Mouse (Mus musculus) lung, embryonic 14.5 days (tissue): ENCODE measurements around the gene Rergl. TPM values are rescaled to one million over a fixed set of nuclear protein-coding genes. Genes with fewer than 3 reads are reported as not detected.

Experiments
- ATAC-seq: fragments of 200-750 bp; cut with Nextera tagmentation; 2 replicates; pipeline ENCODE4 v1.8.0; 2017; ENCODE audit warnings: mild to moderate bottlenecking, moderate TSS enrichment, moderate library complexity; ENCODE audit not compliant: insufficient read depth
- DNase-seq: peaks from one replicate; pipeline ENCODE4 v3.0.0-alpha.2; 2015
- H3K27ac ChIP-seq: fragments of 300-500 bp; sonication (generic); 2 replicates; pipeline ENCODE4 v1.5.1; 2014; ENCODE audit warnings: low read depth, mild to moderate bottlenecking, moderate library complexity
- H3K27me3 ChIP-seq: fragments of 300-500 bp; sonication (generic); 2 replicates; pipeline ENCODE4 v1.6.1; 2014; ENCODE audit warnings: low read length, control low read depth; ENCODE audit not compliant: insufficient read depth
- H3K36me3 ChIP-seq: fragments of 300-500 bp; sonication (generic); 2 replicates; pipeline ENCODE4 v1.6.1; 2014; ENCODE audit warnings: control low read depth; ENCODE audit not compliant: insufficient read depth
- H3K4me1 ChIP-seq: fragments of 300-500 bp; sonication (generic); 2 replicates; pipeline ENCODE4 v1.6.1; 2014; ENCODE audit warnings: antibody characterized with exemption, control low read depth; ENCODE audit not compliant: insufficient read depth
- H3K4me2 ChIP-seq: fragments of 300-500 bp; sonication (generic); 2 replicates; pipeline ENCODE4 v1.6.1; 2014; ENCODE audit warnings: mild to moderate bottlenecking
- H3K4me3 ChIP-seq: fragments of 300-500 bp; sonication (generic); 2 replicates; pipeline ENCODE4 v1.5.1; 2014; ENCODE audit warnings: low read depth, low read length
- H3K9ac ChIP-seq: fragments of 300-500 bp; sonication (generic); 2 replicates; pipeline ENCODE4 v1.6.1; 2014
- H3K9me3 ChIP-seq: fragments of 300-500 bp; sonication (generic); 2 replicates; pipeline ENCODE4 v1.6.1; 2016; ENCODE audit warnings: low read depth, low read length, control low read depth
- CTCF ChIP-seq: IDR thresholded peaks from 2 replicates; pipeline ENCODE4 v1.5.1; 2016; ENCODE audit warnings: antibody characterized with exemption, low read depth
- WGBS: fragments of 180-500 bp; shearing (Covaris S2); extraction: QIAGEN DNeasy Blood & Tissue Kit; methylation state at CpG from one replicate; pipeline ENCODE4 v1.1.7; 2014; 5-methylcytosine and 5-hydroxymethylcytosine counted together
- polyA plus RNA-seq: library from polyadenylated mRNA; unstranded; fragments of >200 nt; fragmentation: Nextera tagmentation; extraction: Ambion mirVana; gene quantifications from 2 replicates; pipeline ENCODE4 v1.2.1, GENCODE M21; 2014

Gene Rergl
- polyA plus RNA-seq, 1 experiment from 2014 or later, result not detected

- DNase-seq, result peak; percentile 52
These were observed 40.7 kb downstream of the Rergl start for GRCm38 (mm10) chr6:139461094-139461493.

GRCm38 (mm10) chr6:139460470-139460869 is 41.3 kb downstream of the Rergl start:
- no peak for TF ChIP-seq CTCF
- 88% methylated on average over 10 of the region's 10 CpGs for WGBS
- no peaks in the 10 kb centered on the region for H3K4me1 ChIP-seq

More at GRCm38 (mm10) chr6:139461094-139461493, 40.7 kb downstream of the Rergl start:
- Histone ChIP-seq H3K27ac (no peak overlapping the region), H3K4me1 (no peaks in the 10 kb centered on the region), H3K4me3 (no peak overlapping the region), H3K9me3 (no peaks in the 10 kb centered on the region), H3K36me3 (no peaks in the 10 kb centered on the region), H3K4me2 (no peak overlapping the region), H3K9ac (no peak overlapping the region), H3K27me3 (no peaks in the 10 kb centered on the region)
- 31% methylated on average over 5 of the region's 5 CpGs for WGBS
- peak; percentile 45 for TF ChIP-seq CTCF
- ATAC-seq, result no peak

DNA sequence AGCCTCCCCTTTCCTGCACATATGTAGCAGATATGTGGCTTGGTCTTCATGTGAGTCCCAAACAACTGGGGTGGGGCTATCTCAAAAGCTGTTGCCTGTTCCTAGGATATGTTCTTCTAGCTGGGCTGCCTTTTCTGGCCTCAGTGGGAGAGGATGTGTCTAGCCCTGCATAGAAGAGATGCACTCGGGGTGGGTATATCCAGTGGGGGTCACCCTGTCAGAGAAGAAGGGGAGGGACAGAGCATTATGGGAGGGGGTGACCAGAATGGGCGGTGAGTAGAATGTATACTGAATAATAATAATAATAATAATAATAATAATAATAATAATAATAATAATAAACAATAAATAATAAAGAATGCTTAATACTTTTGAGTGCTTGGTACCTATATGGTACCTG is 57.8 kb downstream of the Rergl start:
- no peak for TF ChIP-seq CTCF
- no peak overlapping the region for H3K4me2 ChIP-seq
- 74% methylated on average over 2 of the region's 2 CpGs for WGBS
- ATAC-seq, result no peak
- no peaks in the 10 kb centered on the region for H3K4me1 ChIP-seq
- no peaks in the 10 kb centered on the region for H3K9me3 ChIP-seq
- no peak overlapping the region for H3K27ac ChIP-seq
- no peak overlapping the region for H3K4me3 ChIP-seq
- H3K27me3 ChIP-seq, result no peaks in the 10 kb centered on the region
- no peak overlapping the region for H3K9ac ChIP-seq
- H3K36me3 ChIP-seq, result no peaks in the 10 kb centered on the region
- DNase-seq, result no peak

More at GRCm38 (mm10) chr6:139460470-139460869, 41.3 kb downstream of the Rergl start:
- Histone ChIP-seq H3K27ac (no peak overlapping the region), H3K36me3 (no peaks in the 10 kb centered on the region), H3K4me3 (no peak overlapping the region), H3K9me3 (no peaks in the 10 kb centered on the region), H3K9ac (no peak overlapping the region), H3K4me2 (no peak overlapping the region), H3K27me3 (no peaks in the 10 kb centered on the region)
- ATAC-seq (no peak), DNase-seq (no peak)

Other genes starting within 250 kb of the Rergl start
- gene Pik3c2g, start 85.2 kb upstream of the Rergl start, polyA plus RNA-seq, result 1.1 TPM in 2 replicates